Comparison of ENCODE assay signal across 17 mouse cellular contexts in genomic region chr12:38450323-38451087, GRCm38 (mm10).
A peak's percentile ranks its signal among the peaks of the same experiment; 100 is the strongest.
DNase-seq lines count a peak whose midpoint lies in the region; ATAC-seq and TF ChIP-seq lines count a peak whose summit lies in the region.
"Had no signal": no experiment of that assay in that cellular context is flagged by ENCODE, and none has a peak within 500 bp of the region (broad histone marks: within the 10 kb centered on the region; RNA-seq: fewer than 3 reads in every experiment).

No protein-coding gene starts in this region.

- peak overlapping the region; percentile 21; the same call in 1 of the 2 replicates for H3K27ac ChIP-seq in forebrain, embryonic 12.5 days
- no peak overlapping the region for H3K27ac ChIP-seq in forebrain, postnatal 0 days (ENCODE audit: low read depth, low read length)
- no peak overlapping the region for H3K27ac ChIP-seq in forebrain, embryonic 15.5 days (replicated peaks)
- H3K27ac ChIP-seq in midbrain, embryonic 12.5 days (replicated peaks) = no peak overlapping the region
- H3K27ac ChIP-seq in neural tube, embryonic 14.5 days (ENCODE audit: low read depth, low read length) = no peak overlapping the region
- H3K27ac ChIP-seq in kidney, embryonic 15.5 days = no peak overlapping the region
- H3K27ac ChIP-seq: embryonic facial prominence, embryonic 15.5 days had no signal

- H3K4me2 ChIP-seq in forebrain, embryonic 12.5 days = no peak overlapping the region
- H3K4me2 ChIP-seq in forebrain, postnatal 0 days (ENCODE audit: low read depth) = no peak overlapping the region
- no peak overlapping the region for H3K4me2 ChIP-seq in forebrain, embryonic 15.5 days (replicated peaks)
- no peak overlapping the region for H3K4me2 ChIP-seq in midbrain, embryonic 12.5 days (replicated peaks)
- H3K4me2 ChIP-seq in neural tube, embryonic 14.5 days (ENCODE audit: low read depth, low read length) = no peak overlapping the region
- no peak overlapping the region for H3K4me2 ChIP-seq in kidney, embryonic 15.5 days
- H3K4me2 ChIP-seq: embryonic facial prominence, embryonic 15.5 days had no signal

- no peak overlapping the region for H3K9ac ChIP-seq in forebrain, embryonic 12.5 days
- H3K9ac ChIP-seq in forebrain, postnatal 0 days = no peak overlapping the region
- H3K9ac ChIP-seq in forebrain, embryonic 15.5 days (replicated peaks) = no peak overlapping the region
- H3K9ac ChIP-seq in midbrain, embryonic 12.5 days (replicated peaks) = no peak overlapping the region
- H3K9ac ChIP-seq in neural tube, embryonic 14.5 days (replicated peaks; ENCODE audit: low read depth, low read length) = no peak overlapping the region
- H3K9ac ChIP-seq in kidney, embryonic 15.5 days = no peak overlapping the region
- H3K9ac ChIP-seq: embryonic facial prominence, embryonic 15.5 days had no signal

- 22% methylated on average over 7 of the region's 7 CpGs for WGBS in forebrain, embryonic 12.5 days
- 9% methylated on average over 7 of the region's 7 CpGs for WGBS in forebrain, postnatal 0 days
- WGBS in forebrain, embryonic 15.5 days = 6% methylated on average over 7 of the region's 7 CpGs
- 42% methylated on average over 7 of the region's 7 CpGs for WGBS in midbrain, embryonic 12.5 days
- 28% methylated on average over 7 of the region's 7 CpGs for WGBS in neural tube, embryonic 14.5 days
- WGBS in kidney, embryonic 15.5 days = 73% methylated on average over 7 of the region's 7 CpGs

- 0 out of 2 replicates have a peak, but pooled peaks cover 3% of the 10 kb centered on the region for H3K4me1 ChIP-seq in forebrain, embryonic 12.5 days
- no peaks in the 10 kb centered on the region for H3K4me1 ChIP-seq in forebrain, postnatal 0 days (ENCODE audit: insufficient read depth)
- H3K4me1 ChIP-seq in forebrain, embryonic 15.5 days = peaks cover 11% of the 10 kb centered on the region
- no peaks in the 10 kb centered on the region for H3K4me1 ChIP-seq in midbrain, embryonic 12.5 days
- no peaks in the 10 kb centered on the region for H3K4me1 ChIP-seq in neural tube, embryonic 14.5 days (ENCODE audit: control insufficient read depth, insufficient read depth, low read length)
- H3K4me1 ChIP-seq in kidney, embryonic 15.5 days = no peaks in the 10 kb centered on the region
- H3K4me1 ChIP-seq: embryonic facial prominence, embryonic 15.5 days had no signal

- ATAC-seq in forebrain, embryonic 12.5 days (ENCODE audit: low FRiP score) = peak; percentile 79
- no peak; the same call in 1 of the 2 replicates for ATAC-seq in forebrain, postnatal 0 days
- peak; percentile 68; the same call in 1 of the 2 replicates for ATAC-seq in forebrain, embryonic 15.5 days (replicated peaks)
- ATAC-seq in midbrain, embryonic 12.5 days (ENCODE audit: low FRiP score, low read depth) = peak; percentile 81
- peak; percentile 62 for ATAC-seq in neural tube, embryonic 14.5 days (ENCODE audit: low read depth)
- ATAC-seq in kidney, embryonic 15.5 days (replicated peaks; ENCODE audit: low FRiP score) = no peak

- H3K36me3 ChIP-seq in forebrain, embryonic 12.5 days (replicated peaks) = no peaks in the 10 kb centered on the region
- H3K36me3 ChIP-seq in forebrain, postnatal 0 days (ENCODE audit: insufficient read depth) = no peaks in the 10 kb centered on the region
- no peaks in the 10 kb centered on the region for H3K36me3 ChIP-seq in forebrain, embryonic 15.5 days
- no peaks in the 10 kb centered on the region for H3K36me3 ChIP-seq in midbrain, embryonic 12.5 days
- no peaks in the 10 kb centered on the region for H3K36me3 ChIP-seq in neural tube, embryonic 14.5 days (ENCODE audit: control insufficient read depth, insufficient read depth, low read length)
- H3K36me3 ChIP-seq in kidney, embryonic 15.5 days = no peaks in the 10 kb centered on the region
- H3K36me3 ChIP-seq: embryonic facial prominence, embryonic 15.5 days had no signal

- no peaks in the 10 kb centered on the region for H3K9me3 ChIP-seq in forebrain, embryonic 12.5 days
- H3K9me3 ChIP-seq in forebrain, postnatal 0 days (ENCODE audit: low read length) = no peaks in the 10 kb centered on the region
- no peaks in the 10 kb centered on the region for H3K9me3 ChIP-seq in forebrain, embryonic 15.5 days
- H3K9me3 ChIP-seq in midbrain, embryonic 12.5 days = no peaks in the 10 kb centered on the region
- no peaks in the 10 kb centered on the region for H3K9me3 ChIP-seq in neural tube, embryonic 14.5 days (ENCODE audit: control insufficient read depth, low read length)
- no peaks in the 10 kb centered on the region for H3K9me3 ChIP-seq in kidney, embryonic 15.5 days (replicated peaks)
- H3K9me3 ChIP-seq: embryonic facial prominence, embryonic 15.5 days had no signal

- DNase-seq in forebrain, postnatal 0 days = no peak
- no peak for DNase-seq in embryo, embryonic 10.5 days (ENCODE audit: low spot score)
- DNase-seq: adrenal gland, adult 8-10 months; cerebellum, adult 2 months; heart, adult 18-20 months; kidney, adult 8-10 months; liver; lung, adult 2 months; lung, postnatal 36 days; right cerebral cortex, adult 18-20 months; thymus, postnatal 36 days had no signal

- H3K4me3 ChIP-seq in forebrain, embryonic 12.5 days (replicated peaks) = no peak overlapping the region
- H3K4me3 ChIP-seq in forebrain, postnatal 0 days (ENCODE audit: low read depth, low read length) = no peak overlapping the region
- no peak overlapping the region for H3K4me3 ChIP-seq in forebrain, embryonic 15.5 days
- no peak overlapping the region for H3K4me3 ChIP-seq in midbrain, embryonic 12.5 days
- H3K4me3 ChIP-seq in neural tube, embryonic 14.5 days (ENCODE audit: low read depth, low read length) = no peak overlapping the region
- no peak overlapping the region for H3K4me3 ChIP-seq in kidney, embryonic 15.5 days (replicated peaks)
- H3K4me3 ChIP-seq: embryonic facial prominence, embryonic 15.5 days had no signal

- no peak for TF ChIP-seq CTCF in forebrain, postnatal 0 days (IDR thresholded peaks at IDR 0.05; ENCODE audit: low read depth)

- no peaks in the 10 kb centered on the region for H3K27me3 ChIP-seq in forebrain, embryonic 12.5 days
- no peaks in the 10 kb centered on the region for H3K27me3 ChIP-seq in forebrain, postnatal 0 days (ENCODE audit: insufficient read depth, low read length)
- H3K27me3 ChIP-seq in forebrain, embryonic 15.5 days = no peaks in the 10 kb centered on the region
- no peaks in the 10 kb centered on the region for H3K27me3 ChIP-seq in midbrain, embryonic 12.5 days
- H3K27me3 ChIP-seq in neural tube, embryonic 14.5 days (ENCODE audit: control insufficient read depth, insufficient read depth, low read length) = no peaks in the 10 kb centered on the region
- H3K27me3 ChIP-seq in kidney, embryonic 15.5 days = no peaks in the 10 kb centered on the region
- H3K27me3 ChIP-seq: embryonic facial prominence, embryonic 15.5 days had no signal

Comparison
In these comparisons a context has a peak if more than half of its experiments do, and no peak if none do; other contexts are left out.
1. ATAC-seq: peak in forebrain, embryonic 12.5 days (single experiment), forebrain, embryonic 15.5 days (single experiment), midbrain, embryonic 12.5 days (single experiment) and neural tube, embryonic 14.5 days (single experiment); none in forebrain, postnatal 0 days (single experiment) and kidney, embryonic 15.5 days (single experiment).